Mouse (Mus musculus) ES-Bruce4 (cell line): ENCODE results near the gene Phlda2. TPM values are rescaled to one million over a fixed set of nuclear protein-coding genes. Genes with fewer than 3 reads are reported as not detected.
A peak's percentile ranks its signal among the peaks of the same experiment; 100 is the strongest.

Experiments used
- H3K27ac ChIP-seq: 2 replicates; pipeline ENCODE4 v1.5.1; 2012; ENCODE audit warnings: low read length, inconsistent platforms; ENCODE audit not compliant: insufficient read depth
- H3K27me3 ChIP-seq: 2 replicates; pipeline ENCODE4 v1.6.1; 2012; ENCODE audit warnings: mild to moderate bottlenecking, low read length, inconsistent platforms; ENCODE audit not compliant: control insufficient read depth, poor library complexity, insufficient read depth, severe bottlenecking
- H3K36me3 ChIP-seq: 2 replicates; pipeline ENCODE4 v1.6.1; 2012; ENCODE audit warnings: inconsistent platforms, mild to moderate bottlenecking, low read length, moderate library complexity; ENCODE audit not compliant: control insufficient read depth, poor library complexity, insufficient read depth, severe bottlenecking
- H3K4me1 ChIP-seq: one replicate; pipeline ENCODE4 v1.8.1; 2011; ENCODE audit warnings: low read length; ENCODE audit not compliant: control insufficient read depth, insufficient read depth
- H3K4me3 ChIP-seq: 2 replicates; pipeline ENCODE4 v1.5.1; 2011; ENCODE audit warnings: low read depth, mild to moderate bottlenecking, low read length
- H3K9ac ChIP-seq: 2 replicates; pipeline ENCODE4 v1.6.1; 2012; ENCODE audit warnings: low read depth, mild to moderate bottlenecking, inconsistent platforms; ENCODE audit not compliant: poor library complexity, severe bottlenecking
- H3K9me3 ChIP-seq: replicated peaks from 2 replicates; pipeline ENCODE4 v1.6.1; 2012; ENCODE audit warnings: mild to moderate bottlenecking, low read length, inconsistent platforms; ENCODE audit not compliant: control insufficient read depth, poor library complexity, insufficient read depth, severe bottlenecking
- CTCF ChIP-seq: IDR thresholded peaks from one replicate; pipeline ENCODE4 v1.8.1; 2011; ENCODE audit warnings: low read depth, low read length
- EP300 ChIP-seq: IDR thresholded peaks from 2 replicates; pipeline ENCODE4 v1.6.1; 2011; ENCODE audit warnings: low read depth, low read length; ENCODE audit not compliant: insufficient read depth
- POLR2A ChIP-seq: IDR thresholded peaks from one replicate; pipeline ENCODE4 v1.8.1; 2011; ENCODE audit warnings: low read length; ENCODE audit not compliant: insufficient read depth
- polyA plus RNA-seq: library from polyadenylated mRNA; stranded (reverse); fragments of >200 nt; gene quantifications from 2 replicates; pipeline ENCODE4 v1.2.4, GENCODE M21; 2011; ENCODE audit warnings: low read depth; ENCODE audit not compliant: missing spikeins, insufficient read depth, insufficient read length

The Phlda2 gene
- polyA plus RNA-seq, 1 experiment = 44.9 TPM

DNA sequence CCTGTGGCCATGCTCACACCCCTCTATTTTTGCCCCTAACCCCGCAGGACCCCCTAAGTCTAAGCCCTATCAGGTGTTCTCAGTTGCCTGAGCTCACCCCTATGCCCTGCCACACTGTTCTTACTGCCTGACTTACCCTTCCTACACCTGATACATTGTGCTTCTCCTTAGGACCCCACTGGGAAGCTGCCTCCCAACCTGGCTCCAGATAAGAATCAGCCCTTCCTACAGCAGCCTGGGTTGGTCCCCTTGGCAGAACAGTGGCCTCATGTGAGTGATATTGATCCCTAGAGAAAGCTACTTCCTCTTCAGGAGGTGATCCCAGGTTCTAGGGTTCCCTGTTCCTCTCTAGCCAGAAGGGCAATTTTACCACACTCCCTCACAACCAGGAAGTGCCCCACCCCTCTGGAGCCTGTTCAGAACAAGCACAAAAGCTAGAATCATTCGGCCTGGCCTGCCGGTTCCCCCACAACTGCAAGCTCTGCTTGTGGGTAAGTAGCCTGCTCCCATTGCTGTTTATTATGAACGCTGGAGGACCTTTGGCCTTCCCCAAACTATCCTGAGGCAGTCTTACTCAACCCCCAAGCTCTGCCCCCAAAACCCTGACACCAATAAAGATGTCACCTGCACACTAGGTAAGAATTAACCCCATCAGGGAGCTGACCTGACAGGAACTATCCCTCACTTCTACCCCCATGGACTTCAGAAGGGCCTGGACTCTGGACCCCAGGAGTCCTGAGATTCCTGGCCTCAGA is 29.4 kb downstream of the Phlda2 start, which contains the start of gene Slc22a18:
Gene Slc22a18 (plus strand): TSS at position 390 of the 755 bp plus-strand sequence.
- no peaks in the 10 kb centered on the region for H3K9me3 ChIP-seq
- TF ChIP-seq CTCF (no peak), POLR2A (no peak), EP300 (no peak)
- no peaks in the 10 kb centered on the region for H3K4me1 ChIP-seq
- no peaks in the 10 kb centered on the region; the same call in 1 of the 2 replicates for H3K27me3 ChIP-seq
- no peak within 1 kb of the TSS for H3K9ac ChIP-seq
- peak within 1 kb of the TSS; percentile 56 for H3K4me3 ChIP-seq
- H3K36me3 ChIP-seq = no peaks in the 10 kb centered on the region
- H3K27ac ChIP-seq = no peak within 1 kb of the TSS

- H3K9ac ChIP-seq = no peak overlapping the region
- no peaks in the 10 kb centered on the region for H3K36me3 ChIP-seq
- no peaks in the 10 kb centered on the region for H3K9me3 ChIP-seq
- no peaks in the 10 kb centered on the region; the same call in 1 of the 2 replicates for H3K27me3 ChIP-seq
- no peak overlapping the region for H3K27ac ChIP-seq
- no peak overlapping the region for H3K4me3 ChIP-seq
- TF ChIP-seq CTCF = peak; percentile 85
- TF ChIP-seq POLR2A = no peak
- TF ChIP-seq EP300 = no peak
- H3K4me1 ChIP-seq = peaks cover 3% of the 10 kb centered on the region
Measured at GRCm38 (mm10) chr7:143469946-143470345, 33.0 kb downstream of the Phlda2 start.

GRCm38 (mm10) chr7:143467714-143468113 is 35.2 kb downstream of the Phlda2 start:
- no peak overlapping the region for H3K27ac ChIP-seq
- TF ChIP-seq EP300 = 0 out of 2 replicates have a peak, but pooled peaks have one; percentile 35
- no peak for TF ChIP-seq POLR2A
- H3K4me1 ChIP-seq = peaks cover 3% of the 10 kb centered on the region
- no peak overlapping the region for H3K9ac ChIP-seq
- no peaks in the 10 kb centered on the region for H3K9me3 ChIP-seq
- no peak overlapping the region for H3K4me3 ChIP-seq
- H3K36me3 ChIP-seq = no peaks in the 10 kb centered on the region
- H3K27me3 ChIP-seq = no peaks in the 10 kb centered on the region; the same call in 1 of the 2 replicates

DNA sequence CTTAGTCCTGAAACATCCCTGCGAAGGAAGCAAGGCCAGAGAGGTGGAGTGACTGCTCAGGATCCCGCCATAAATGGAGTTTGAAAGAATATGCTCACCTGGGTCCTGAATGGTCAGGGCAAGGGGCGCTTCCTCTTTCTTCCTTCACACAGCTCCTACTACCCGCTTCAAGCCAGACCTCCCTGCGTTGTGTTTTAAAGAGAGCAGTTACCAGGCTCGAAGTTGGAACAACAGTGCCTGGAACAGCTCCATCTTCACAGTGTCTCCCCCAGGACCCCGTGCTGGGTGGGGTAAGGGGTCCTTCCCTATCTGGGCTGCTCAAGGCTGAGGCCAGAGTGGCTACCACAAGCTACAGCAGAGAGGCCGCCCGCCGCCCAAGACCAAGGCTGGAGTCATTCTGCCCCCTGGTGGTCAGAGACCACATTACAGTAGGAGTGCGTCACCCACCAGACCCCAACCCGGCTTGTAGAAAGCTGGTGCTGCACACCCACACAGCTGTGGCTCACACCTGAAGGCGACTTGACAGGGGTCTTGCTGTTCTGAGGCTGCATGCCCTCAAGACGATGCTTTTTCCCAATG is 36.8 kb downstream of the Phlda2 start:
- Histone ChIP-seq H3K27ac (no peak overlapping the region), H3K27me3 (no peaks in the 10 kb centered on the region; the same call in 1 of the 2 replicates), H3K4me1 (peaks cover 5% of the 10 kb centered on the region), H3K9ac (no peak overlapping the region), H3K36me3 (no peaks in the 10 kb centered on the region), H3K9me3 (no peaks in the 10 kb centered on the region), H3K4me3 (no peak overlapping the region)
- no peak for TF ChIP-seq EP300
- TF ChIP-seq CTCF = peak; percentile 91

- TF ChIP-seq EP300 = no peak
- TF ChIP-seq CTCF = no peak
- TF ChIP-seq POLR2A = no peak
- Histone ChIP-seq H3K4me1 (peaks cover 5% of the 10 kb centered on the region), H3K36me3 (no peaks in the 10 kb centered on the region), H3K4me3 (peak overlapping the region; percentile 39), H3K9me3 (no peaks in the 10 kb centered on the region), H3K9ac (peak overlapping the region; percentile 69), H3K27ac (no peak overlapping the region), H3K27me3 (peaks cover 4% of the 10 kb centered on the region)
Measured at GRCm38 (mm10) chr7:143464811-143465560, 38.0 kb downstream of the Phlda2 start.

DNA sequence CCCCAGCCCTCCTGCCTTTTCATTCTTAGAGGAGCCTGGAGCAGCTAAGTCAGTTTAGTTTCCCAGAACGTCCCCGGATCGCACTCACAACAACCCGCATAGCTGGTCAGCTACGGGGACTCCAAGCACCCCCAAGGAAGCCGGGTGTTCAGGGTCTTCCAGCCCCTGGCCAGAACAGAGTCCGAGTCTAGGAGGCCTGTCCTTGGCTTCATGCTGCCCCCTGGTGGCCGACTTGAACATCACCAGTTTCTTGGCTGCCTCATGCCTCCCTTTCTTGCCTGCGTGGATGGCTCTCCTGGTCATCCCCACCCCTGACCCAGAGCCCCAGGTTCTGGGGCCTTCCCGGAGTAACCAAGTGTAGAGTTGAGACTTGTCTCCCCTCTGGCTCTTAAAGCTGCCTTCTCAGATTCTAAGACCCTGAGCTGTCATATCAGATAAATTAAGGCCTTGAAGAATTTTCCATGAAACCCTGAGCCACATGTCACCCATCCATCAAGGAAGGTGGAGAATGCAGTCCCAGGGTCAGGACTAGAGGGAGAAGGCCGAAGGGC is 39.0 kb downstream of the Phlda2 start:
- Histone ChIP-seq H3K9me3 (no peaks in the 10 kb centered on the region), H3K9ac (0 out of 2 replicates have a peak overlapping the region, but pooled peaks have one; percentile 69), H3K36me3 (no peaks in the 10 kb centered on the region), H3K27me3 (peaks cover 14% of the 10 kb centered on the region), H3K27ac (no peak overlapping the region), H3K4me1 (peaks cover 5% of the 10 kb centered on the region), H3K4me3 (no peak overlapping the region)
- TF ChIP-seq POLR2A (no peak), CTCF (peak; percentile 92)
